Mouse (Mus musculus) spleen, postnatal 36 days (tissue): ENCODE measurements around the gene Phlpp2.

ENCODE experiments used
- DNase-seq, 2 experiments: peaks; one replicate each; pipeline ENCODE4 v3.0.0; 2022; ENCODE audit warnings: low spot score in 2 of 2, mixed read lengths in 1 of 2

Phlpp2 gene

GRCm38 (mm10) chr8:109902379-109902778 is 34.0 kb downstream of the Phlpp2 start:
- no peak for DNase-seq

DNA sequence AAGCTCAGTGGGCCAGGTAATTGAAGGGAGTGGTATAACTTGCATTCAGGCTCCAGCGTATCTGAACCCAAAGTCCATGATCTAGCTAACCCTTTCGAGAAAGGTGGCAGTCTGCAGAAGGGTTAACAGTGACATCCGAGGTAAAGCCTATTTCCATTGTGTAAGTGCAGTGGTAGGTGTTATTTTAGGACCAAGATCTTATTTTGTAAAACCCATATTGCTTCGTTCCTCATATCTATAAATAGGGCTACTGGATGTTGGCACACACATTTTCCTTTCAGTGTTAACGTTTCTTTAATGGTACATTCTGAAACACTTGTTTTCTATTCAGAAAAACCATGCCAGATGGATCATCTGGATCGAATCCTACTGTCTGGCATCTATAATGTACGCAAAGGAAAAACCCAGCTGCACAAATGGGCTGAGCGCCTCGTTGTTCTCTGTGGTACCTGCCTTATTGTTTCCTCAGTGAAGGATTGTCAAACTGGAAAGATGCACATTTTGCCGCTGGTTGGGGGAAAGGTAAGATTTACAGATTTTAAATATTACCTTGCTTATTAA is 35.6 kb downstream of the Phlpp2 start:
- no peak for DNase-seq

DNA sequence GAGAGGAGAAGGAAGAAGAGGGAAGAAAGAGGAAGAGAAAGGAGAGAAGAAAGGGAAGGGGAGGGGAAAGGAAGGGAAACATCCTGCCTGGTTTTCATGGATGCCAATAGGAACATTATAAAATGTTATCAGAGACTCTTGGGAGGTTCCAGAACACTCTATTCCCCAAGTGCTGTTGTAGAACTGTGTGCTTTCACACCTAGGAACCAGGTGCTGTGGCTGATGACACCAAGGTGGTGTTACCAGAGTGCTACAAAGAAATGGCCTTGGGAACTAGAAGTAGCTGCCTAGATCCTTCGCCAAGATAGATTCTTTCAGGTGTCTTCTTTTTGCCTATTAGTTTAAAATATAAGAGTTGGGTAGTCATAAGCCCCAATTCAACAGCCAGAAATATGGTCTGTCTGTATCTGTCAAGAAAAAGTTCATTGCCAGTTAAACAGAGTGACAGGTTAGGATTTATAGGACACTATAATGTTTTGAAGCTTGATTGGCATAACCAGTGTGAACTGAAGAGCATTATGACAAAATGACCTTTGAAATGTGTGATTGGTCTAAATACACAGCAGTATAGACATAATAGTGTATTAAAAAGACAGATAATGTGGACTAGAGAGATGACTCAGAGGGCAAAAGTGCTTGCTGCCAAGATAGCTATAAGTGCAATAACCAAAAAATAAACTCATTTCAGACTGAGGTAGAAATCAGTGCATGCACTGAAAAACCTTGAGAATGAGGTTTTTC is 36.8 kb downstream of the Phlpp2 start:
- no peak for DNase-seq

DNA sequence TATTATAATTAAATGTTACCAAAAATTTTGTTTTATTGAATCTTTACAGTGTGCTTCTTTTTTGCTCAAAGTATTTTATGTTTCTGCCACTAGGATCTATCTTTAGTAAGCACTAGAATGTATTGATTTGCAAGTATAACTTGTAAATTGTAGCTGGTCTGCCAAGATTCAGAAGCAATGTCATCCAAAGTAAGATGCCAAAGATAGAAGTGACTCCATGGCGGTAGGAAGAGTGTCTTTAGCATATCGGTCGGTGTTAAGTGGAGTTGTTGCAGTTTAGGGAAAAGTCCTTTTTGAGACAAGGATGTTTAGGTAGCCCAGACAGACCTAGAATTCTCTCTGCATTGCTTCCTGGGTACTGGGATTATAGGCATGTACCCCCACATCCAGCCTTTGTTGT is 38.6 kb downstream of the Phlpp2 start:
- DNase-seq, result no peak

GRCm38 (mm10) chr8:109907376-109907775 is 39.0 kb downstream of the Phlpp2 start:
- no peak for DNase-seq

GRCm38 (mm10) chr8:109917277-109917676 is 48.9 kb downstream of the Phlpp2 start:
- peak; percentile 50 to 51 for DNase-seq

GRCm38 (mm10) chr8:109920406-109921390 is 52.4 kb downstream of the Phlpp2 start:
- no peak for DNase-seq

- DNase-seq, result no peak
Measured at GRCm38 (mm10) chr8:109941606-109942360, 73.4 kb downstream of the Phlpp2 start.

DNA sequence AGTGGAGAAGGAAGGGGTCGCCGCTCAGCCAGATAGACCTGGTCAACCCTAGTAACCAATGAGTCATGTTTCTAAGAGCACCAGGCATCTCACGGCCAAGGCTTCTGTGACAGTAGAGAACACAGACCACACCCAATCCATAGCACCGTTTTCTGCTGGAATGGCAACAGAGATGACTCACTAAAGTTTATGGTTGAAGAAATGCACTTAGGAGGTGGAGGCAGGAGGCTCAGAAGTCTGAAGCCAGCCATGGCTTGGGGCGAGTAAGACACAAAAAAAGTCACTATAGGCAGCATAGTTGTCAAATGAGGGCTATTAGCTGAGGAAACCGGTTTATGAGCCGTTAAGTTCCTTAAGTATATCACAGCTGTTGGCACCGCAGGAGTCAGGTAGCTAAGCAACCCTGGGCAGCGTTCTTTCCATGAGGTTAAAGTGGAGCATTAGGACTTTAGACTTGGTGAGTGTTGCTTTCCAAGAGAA is 76.9 kb downstream of the Phlpp2 start:
- DNase-seq, result no peak

GRCm38 (mm10) chr8:109945694-109946093 is 77.4 kb downstream of the Phlpp2 start:
- DNase-seq, result no peak

DNA sequence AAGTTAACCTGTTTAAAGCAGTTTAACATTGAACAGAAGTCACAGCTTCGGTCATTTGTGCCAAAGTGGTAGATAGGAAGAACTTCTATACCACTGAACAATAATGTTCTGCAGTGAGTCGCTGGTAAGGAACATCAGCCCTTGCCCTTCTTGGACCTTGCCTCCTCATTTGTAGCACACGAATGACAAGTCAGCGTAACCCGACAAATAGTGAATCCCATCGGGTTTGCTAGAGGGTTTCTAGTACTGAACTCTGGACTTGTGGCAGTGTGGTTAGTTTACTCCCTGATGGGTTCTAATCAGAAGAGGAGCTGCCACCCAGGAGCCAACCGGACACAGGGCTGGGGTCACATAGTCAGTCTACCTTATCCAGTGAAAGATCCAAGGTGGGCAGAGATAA is 77.9 kb downstream of the Phlpp2 start:
- no peak for DNase-seq

DNA sequence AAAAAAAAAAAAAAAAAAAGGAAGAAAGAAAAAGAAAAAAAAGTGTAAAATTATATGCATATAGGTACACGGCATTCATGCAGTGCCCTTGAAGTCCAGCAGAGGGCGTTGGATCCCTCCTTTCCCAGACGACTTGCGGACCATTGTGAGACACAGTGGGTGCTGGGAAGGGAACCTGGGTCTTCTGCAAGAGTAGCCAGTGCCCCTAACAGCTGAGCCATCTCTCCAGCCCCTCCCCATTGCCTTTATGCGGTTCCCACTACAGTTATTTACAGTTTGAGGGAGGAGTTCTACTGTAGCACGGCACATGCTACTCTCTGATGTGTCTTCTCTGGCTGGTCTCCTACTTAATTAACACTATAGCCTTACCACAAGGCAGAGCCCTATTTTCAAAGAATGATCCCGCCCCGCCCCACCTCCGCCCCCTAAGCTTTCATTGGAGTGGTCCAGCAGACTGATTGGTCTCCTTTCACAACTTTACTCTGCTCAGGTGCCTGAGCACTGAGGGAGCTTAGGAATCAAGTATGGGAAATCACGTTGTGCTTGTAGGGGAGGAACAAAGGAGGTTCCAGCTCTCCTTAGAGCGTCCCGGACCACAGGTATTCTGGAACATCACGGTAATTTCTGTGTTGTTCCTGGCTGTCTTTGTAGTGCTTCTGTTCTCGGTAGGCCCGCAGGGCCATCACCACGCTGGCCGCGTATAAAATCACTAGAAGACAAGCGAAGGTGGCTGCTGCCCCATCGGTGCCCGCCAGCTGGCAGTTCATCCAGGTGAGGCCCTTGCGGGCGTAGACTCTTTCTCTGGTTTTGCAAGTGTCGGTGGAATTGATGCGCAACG is 79.3 kb downstream of the Phlpp2 start:
- no peak for DNase-seq

DNA sequence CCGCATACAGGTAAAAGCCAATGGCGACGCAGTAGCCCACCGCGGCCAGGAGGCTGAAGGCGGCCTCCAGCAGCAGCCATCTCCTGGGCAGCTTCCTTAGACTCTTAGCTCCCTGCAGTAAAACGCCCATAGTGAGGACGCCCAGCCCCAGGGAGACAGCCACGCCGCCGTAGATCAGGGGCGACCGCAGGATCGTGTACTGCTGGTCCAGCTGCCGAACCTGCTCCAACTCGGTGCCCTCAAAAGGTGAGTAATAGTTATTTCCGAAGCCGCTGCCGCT is 79.9 kb downstream of the Phlpp2 start:
- DNase-seq, result no peak

DNA sequence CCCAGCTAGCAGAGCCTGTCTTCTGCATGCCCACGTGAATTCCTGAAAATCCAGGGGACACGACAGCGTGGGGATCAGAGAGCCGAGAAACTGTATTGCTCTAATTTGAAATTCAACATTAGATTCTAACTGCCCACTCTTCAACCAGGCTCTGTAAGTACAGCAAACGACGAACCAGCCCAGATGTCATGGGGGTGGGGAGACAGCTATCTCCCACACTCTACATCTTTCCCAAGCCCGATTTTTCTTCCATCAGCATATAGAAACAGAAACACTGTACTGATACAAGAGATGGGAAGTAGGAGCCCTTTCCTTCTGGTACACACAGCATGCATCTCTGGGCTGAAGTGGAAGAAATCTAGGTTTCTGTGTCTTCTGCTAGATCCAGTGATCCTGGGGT is 83.8 kb downstream of the Phlpp2 start:
- no peak for DNase-seq

DNA sequence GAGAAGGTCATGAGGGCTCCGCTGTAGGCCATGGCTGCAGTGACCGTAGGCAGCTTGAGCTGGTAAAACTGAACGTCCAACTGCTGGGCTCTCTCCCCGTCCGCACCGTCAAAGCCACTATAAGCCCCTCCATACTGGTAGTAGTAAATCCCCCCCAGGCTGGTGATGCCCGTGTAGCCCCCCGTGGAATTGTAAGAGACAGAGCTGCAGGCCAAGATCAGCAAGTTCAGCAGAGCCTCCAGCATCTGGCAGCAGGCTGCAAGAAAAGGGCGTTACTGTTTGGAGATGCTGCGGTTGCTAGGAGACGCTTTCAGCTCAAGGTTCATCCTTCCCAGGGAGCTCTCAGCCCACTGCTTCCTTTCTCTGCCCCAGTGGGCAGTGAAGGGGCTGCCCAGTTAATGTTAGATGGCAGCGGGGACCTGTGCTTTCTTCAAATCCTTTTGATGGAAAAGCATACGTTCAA is 86.2 kb downstream of the Phlpp2 start:
- DNase-seq, result no peak

DNA sequence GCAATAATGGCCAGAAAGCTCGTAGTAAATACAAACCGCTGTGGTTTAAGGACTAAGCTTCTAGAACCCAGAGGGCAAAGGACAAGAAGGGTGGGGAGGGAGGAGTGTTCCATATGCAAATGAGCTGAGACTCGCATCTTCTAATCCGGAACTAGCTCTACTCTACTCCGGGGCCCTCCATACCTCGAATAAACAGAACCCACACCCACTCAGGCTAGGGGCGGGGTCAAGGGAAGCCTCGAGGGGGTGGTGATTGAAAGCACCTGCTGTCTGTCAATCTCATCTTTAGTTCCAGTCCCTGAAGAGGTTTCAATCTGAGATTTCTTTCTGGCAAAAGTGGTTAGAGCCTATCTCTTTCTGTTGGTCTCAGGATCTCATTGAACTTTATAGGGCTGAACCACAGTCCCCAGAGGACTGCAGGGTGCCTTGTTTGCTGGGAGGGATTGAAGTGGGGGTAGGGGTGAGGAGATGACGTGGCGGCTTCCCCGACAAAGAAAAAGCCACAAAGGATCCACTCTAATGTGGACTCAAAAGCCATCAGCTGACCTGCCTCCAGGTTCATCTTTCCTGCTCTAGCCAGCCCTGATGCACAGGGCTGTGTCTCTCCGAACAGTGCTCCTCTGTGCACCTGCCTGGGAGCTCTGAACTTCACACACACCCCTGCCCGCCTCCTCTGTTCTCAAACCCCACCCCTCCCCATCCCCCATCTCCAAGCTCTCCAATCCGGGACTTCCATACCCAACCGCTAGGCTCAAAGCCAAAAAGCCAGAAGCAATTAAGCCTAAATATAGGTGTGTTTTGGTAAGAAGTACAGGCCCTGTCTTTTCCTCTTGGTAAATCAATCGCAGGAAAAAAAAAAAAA is 89.1 kb downstream of the Phlpp2 start:
- DNase-seq, result peak; percentile 68 to 80

- no peak for DNase-seq
Measured at GRCm38 (mm10) chr8:109958036-109958655, 89.8 kb downstream of the Phlpp2 start.

- no peak for DNase-seq
Measured at GRCm38 (mm10) chr8:109959112-109959511, 90.8 kb downstream of the Phlpp2 start.

DNA sequence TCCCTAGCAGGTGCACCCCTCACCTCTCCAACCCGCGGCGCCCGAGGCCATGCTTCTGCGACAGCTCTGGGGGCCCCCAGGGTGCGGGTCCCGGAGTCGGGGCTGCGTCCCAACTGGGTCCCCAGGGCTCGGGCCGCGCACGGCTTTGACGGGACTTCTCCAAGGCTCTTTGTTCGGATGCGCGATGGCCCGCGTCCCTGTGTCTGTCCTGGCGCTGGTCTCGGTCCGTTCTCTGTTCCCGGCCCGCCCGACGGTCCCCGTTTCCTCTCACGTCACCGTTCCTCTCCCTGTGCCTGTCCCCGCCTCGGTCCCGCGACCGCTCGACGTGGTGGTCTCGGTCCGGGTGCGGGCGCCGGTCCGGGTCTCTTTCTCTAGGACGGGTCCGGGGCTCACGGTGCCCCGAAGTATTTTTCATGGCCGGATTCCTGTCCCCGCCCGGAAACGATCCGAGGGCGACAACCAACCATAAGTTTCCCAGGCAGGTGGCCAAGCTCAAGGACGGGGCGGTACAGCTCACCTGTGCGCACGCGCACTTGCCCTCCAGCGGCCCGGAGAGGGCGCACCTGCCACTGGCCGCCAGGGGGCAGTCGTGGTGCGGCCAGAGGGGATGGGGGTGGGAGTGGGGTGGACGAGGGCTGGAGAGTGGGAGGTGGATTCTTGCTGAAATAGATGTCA is 93.5 kb downstream of the Phlpp2 start, which contains the start of gene Marveld3:
Gene Marveld3, minus strand, starts transcription at position 511 of the 675 bp plus-strand sequence.
- no peak for DNase-seq
